Mouse (Mus musculus): ENCODE results near the gene Gpatch8.

- no peak for TF ChIP-seq GATA1 (IDR thresholded peaks at IDR 0.05; ENCODE audit: borderline replicate concordance, low read length)
- no peak for TF ChIP-seq FLI1 (IDR thresholded peaks at IDR 0.05; ENCODE audit: low read length)
Measured at GRCm38 (mm10) chr11:102464901-102465300, 91.3 kb downstream of the Gpatch8 start.
